In genomic region chr8:84703466-84704249, GRCm38 (mm10) we compare ENCODE assay signal across 8 mouse cellular contexts. TPM values are rescaled to one million over a fixed set of nuclear protein-coding genes. Genes with fewer than 3 reads are reported as not detected.
DNase-seq lines count a peak whose midpoint lies in the region; ATAC-seq and TF ChIP-seq lines count a peak whose summit lies in the region.

No protein-coding gene starts in this region.

- intact Hi-C loops in heart, adult 2 months (cut with DNase I): no loop called here

- H3K36me3 ChIP-seq in heart, adult 2 months (ENCODE audit: control insufficient read depth, insufficient read depth, low read length): no peaks in the 10 kb centered on the region
- peaks cover 10% of the 10 kb centered on the region for H3K36me3 ChIP-seq in ES-Bruce4 (ENCODE audit: control insufficient read depth, insufficient read depth, low read length, poor library complexity, severe bottlenecking)
- H3K36me3 ChIP-seq in forebrain, postnatal 0 days (ENCODE audit: insufficient read depth): peaks cover 12% of the 10 kb centered on the region
- H3K36me3 ChIP-seq in liver, embryonic 11.5 days (ENCODE audit: control insufficient read depth, insufficient read depth, low read length): peaks cover 10% of the 10 kb centered on the region
- peaks cover 12% of the 10 kb centered on the region for H3K36me3 ChIP-seq in neural tube, embryonic 15.5 days

- ATAC-seq in forebrain, postnatal 0 days: no peak
- ATAC-seq in liver, embryonic 11.5 days (replicated peaks; ENCODE audit: low FRiP score): no peak
- ATAC-seq in neural tube, embryonic 15.5 days (ENCODE audit: low FRiP score): no peak

- peak overlapping the region; percentile 51; the same call in 1 of the 2 replicates for H3K4me2 ChIP-seq in forebrain, postnatal 0 days (ENCODE audit: low read depth)
- H3K4me2 ChIP-seq in liver, embryonic 11.5 days: peak overlapping the region; percentile 74
- H3K4me2 ChIP-seq in neural tube, embryonic 15.5 days: peak overlapping the region; percentile 48

- H3K79me2 ChIP-seq in heart, adult 2 months (replicated peaks; ENCODE audit: control insufficient read depth, insufficient read depth, low read length): no peaks in the 10 kb centered on the region

- H3K9ac ChIP-seq in heart, adult 2 months (ENCODE audit: low read depth, low read length): peak overlapping the region; percentile 77
- H3K9ac ChIP-seq in ES-Bruce4 (ENCODE audit: low read depth, poor library complexity, severe bottlenecking): peak overlapping the region; percentile 38
- peak overlapping the region; percentile 33; the same call in 1 of the 2 replicates for H3K9ac ChIP-seq in forebrain, postnatal 0 days
- H3K9ac ChIP-seq in liver, embryonic 11.5 days (ENCODE audit: low read depth, low read length): peak overlapping the region; percentile 94
- no peak overlapping the region for H3K9ac ChIP-seq in neural tube, embryonic 15.5 days (replicated peaks)

- H3K27ac ChIP-seq in heart, adult 2 months: peak overlapping the region; percentile 90
- H3K27ac ChIP-seq in ES-Bruce4 (ENCODE audit: insufficient read depth, low read length): no peak overlapping the region
- H3K27ac ChIP-seq in forebrain, postnatal 0 days (ENCODE audit: low read depth, low read length): peak overlapping the region; percentile 90
- H3K27ac ChIP-seq in liver, embryonic 11.5 days (ENCODE audit: low read depth, low read length): peak overlapping the region; percentile 94
- peak overlapping the region; percentile 72; the same call in 1 of the 2 replicates for H3K27ac ChIP-seq in neural tube, embryonic 15.5 days (replicated peaks)

- no peaks in the 10 kb centered on the region for H3K9me3 ChIP-seq in ES-Bruce4 (replicated peaks; ENCODE audit: control insufficient read depth, insufficient read depth, low read length, poor library complexity, severe bottlenecking)
- H3K9me3 ChIP-seq in forebrain, postnatal 0 days (ENCODE audit: low read length): no peaks in the 10 kb centered on the region
- no peaks in the 10 kb centered on the region for H3K9me3 ChIP-seq in liver, embryonic 11.5 days (ENCODE audit: control insufficient read depth, low read length)
- no peaks in the 10 kb centered on the region for H3K9me3 ChIP-seq in neural tube, embryonic 15.5 days (replicated peaks)

- TF ChIP-seq CTCF in heart, adult 2 months (IDR thresholded peaks at IDR 0.05): no peak
- no peak for TF ChIP-seq CTCF in ES-Bruce4 (IDR thresholded peaks at IDR 0.05; ENCODE audit: low read depth, low read length)
- TF ChIP-seq CTCF in forebrain, postnatal 0 days (IDR thresholded peaks at IDR 0.05; ENCODE audit: low read depth): peak; percentile 11; the same call in 1 of the 2 replicates

- H3K27me3 ChIP-seq in heart, adult 2 months (ENCODE audit: control insufficient read depth, insufficient read depth, low read length): no peaks in the 10 kb centered on the region
- peaks cover 22% of the 10 kb centered on the region for H3K27me3 ChIP-seq in ES-Bruce4 (ENCODE audit: control insufficient read depth, insufficient read depth, low read length, poor library complexity, severe bottlenecking)
- 0 out of 2 replicates have a peak, but pooled peaks cover 11% of the 10 kb centered on the region for H3K27me3 ChIP-seq in forebrain, postnatal 0 days (ENCODE audit: insufficient read depth, low read length)
- H3K27me3 ChIP-seq in liver, embryonic 11.5 days (replicated peaks; ENCODE audit: control insufficient read depth, insufficient read depth, low read length): peaks cover 37% of the 10 kb centered on the region
- peaks cover 53% of the 10 kb centered on the region for H3K27me3 ChIP-seq in neural tube, embryonic 15.5 days (replicated peaks)

- peak overlapping the region; percentile 56 for H3K4me3 ChIP-seq in heart, adult 2 months
- peak overlapping the region; percentile 35 for H3K4me3 ChIP-seq in ES-Bruce4 (ENCODE audit: low read depth, low read length)
- no peak overlapping the region for H3K4me3 ChIP-seq in forebrain, postnatal 0 days (ENCODE audit: low read depth, low read length)
- H3K4me3 ChIP-seq in liver, embryonic 11.5 days (ENCODE audit: low read depth, low read length): peak overlapping the region; percentile 66
- no peak overlapping the region for H3K4me3 ChIP-seq in neural tube, embryonic 15.5 days (replicated peaks)

- 34% methylated on average over 38 of the region's 38 CpGs for WGBS in heart, adult 2 months
- 19% methylated on average over 38 of the region's 38 CpGs for WGBS in forebrain, postnatal 0 days
- WGBS in liver, embryonic 11.5 days: 4% methylated on average over 38 of the region's 38 CpGs
- 12% methylated on average over 38 of the region's 38 CpGs for WGBS in neural tube, embryonic 15.5 days

- no peak for TF ChIP-seq POLR2A in heart, adult 2 months (IDR thresholded peaks at IDR 0.05; ENCODE audit: insufficient read depth, low read depth, low read length)
- TF ChIP-seq POLR2A in ES-Bruce4 (IDR thresholded peaks at IDR 0.05; ENCODE audit: insufficient read depth, low read length): no peak

- peaks cover 19% of the 10 kb centered on the region for H3K4me1 ChIP-seq in heart, adult 2 months (ENCODE audit: control insufficient read depth, insufficient read depth, low read length)
- H3K4me1 ChIP-seq in ES-Bruce4 (ENCODE audit: control insufficient read depth, insufficient read depth, low read length): no peaks in the 10 kb centered on the region
- peaks cover 12% of the 10 kb centered on the region for H3K4me1 ChIP-seq in forebrain, postnatal 0 days (ENCODE audit: insufficient read depth)
- peaks cover 75% of the 10 kb centered on the region for H3K4me1 ChIP-seq in liver, embryonic 11.5 days (replicated peaks; ENCODE audit: control insufficient read depth, insufficient read depth, low read length)
- H3K4me1 ChIP-seq in neural tube, embryonic 15.5 days: peaks cover 54% of the 10 kb centered on the region

- DNase-seq in heart, adult 2 months: peak; percentile 50 to 54
- DNase-seq in heart, adult 8-10 months (ENCODE audit: low spot score): no peak
- DNase-seq in forebrain, postnatal 0 days: peak; percentile 37
- DNase-seq in liver, embryonic 11.5 days (ENCODE audit: low spot score): peak; percentile 64
- DNase-seq in adrenal gland, adult (ENCODE audit: inconsistent age in 2 of 2, low spot score in 1 of 2): no peak
- DNase-seq in right cerebral cortex, postnatal 25 days: no peak

- no peak for TF ChIP-seq EP300 in heart, adult 2 months (IDR thresholded peaks at IDR 0.05; ENCODE audit: insufficient read depth, low read depth, low read length)
- TF ChIP-seq EP300 in ES-Bruce4 (IDR thresholded peaks at IDR 0.05; ENCODE audit: insufficient read depth, low read depth, low read length): no peak

RNA-seq across cellular contexts. Expression of gene Lyl1, which starts 2.4 kb away (rescaled TPM):
- 1 to 10 TPM; 3.0 to 3.7 TPM for total RNA-seq in heart, adult 2 months (2021)
- polyA plus RNA-seq in heart, adult 2 months (2012; rRNA removed): 4.0 and 7.7 TPM in 2 replicates
- total RNA-seq in heart, adult 8-10 months (2022): 1 to 10 TPM; 3.5 to 4.8 (median 4.3) TPM
- not detected in 2 replicates for polyA plus RNA-seq in ES-Bruce4 (2011; ENCODE audit: insufficient read depth, insufficient read length, low read depth, missing spikeins)
- total RNA-seq in forebrain, postnatal 0 days (2014; rRNA removed): 2.2 and 2.7 TPM in 2 replicates
- polyA plus RNA-seq in forebrain, postnatal 0 days (2015; fragmentation: Nextera tagmentation; extraction: Ambion mirVana): 2.4 and 2.5 TPM in 2 replicates
- polyA plus RNA-seq in liver, embryonic 11.5 days (2014; fragmentation: Nextera tagmentation; extraction: Ambion mirVana): 67.9 and 68.6 TPM in 2 replicates
- 3.1 and 6.1 TPM in 2 replicates for polyA plus RNA-seq in neural tube, embryonic 15.5 days (2015; fragmentation: Nextera tagmentation; extraction: Ambion mirVana)

RNA-seq across cellular contexts. Expression of gene Nacc1, which starts 16.0 kb away (rescaled TPM):
- 10 to 100 TPM; 30.5 to 31.0 TPM for total RNA-seq in heart, adult 2 months (2021)
- polyA plus RNA-seq in heart, adult 2 months (2012; rRNA removed): 45.3 and 50.5 TPM in 2 replicates
- 10 to 100 TPM; 26.7 to 36.0 (median 33.4) TPM for total RNA-seq in heart, adult 8-10 months (2022)
- 89.7 and 97.9 TPM in 2 replicates for polyA plus RNA-seq in ES-Bruce4 (2011; ENCODE audit: insufficient read depth, insufficient read length, low read depth, missing spikeins)
- 65.9 and 78.2 TPM in 2 replicates for total RNA-seq in forebrain, postnatal 0 days (2014; rRNA removed)
- polyA plus RNA-seq in forebrain, postnatal 0 days (2015; fragmentation: Nextera tagmentation; extraction: Ambion mirVana): 14.6 and 14.7 TPM in 2 replicates
- 23.0 and 25.2 TPM in 2 replicates for polyA plus RNA-seq in liver, embryonic 11.5 days (2014; fragmentation: Nextera tagmentation; extraction: Ambion mirVana)
- 12.3 and 14.1 TPM in 2 replicates for polyA plus RNA-seq in neural tube, embryonic 15.5 days (2015; fragmentation: Nextera tagmentation; extraction: Ambion mirVana)

RNA-seq across cellular contexts. Expression of gene Trmt1, which starts 17.6 kb away (rescaled TPM):
- total RNA-seq in heart, adult 2 months (2021): 10 to 100 TPM; 32.0 to 37.4 TPM
- 39.9 and 50.8 TPM in 2 replicates for polyA plus RNA-seq in heart, adult 2 months (2012; rRNA removed)
- total RNA-seq in heart, adult 8-10 months (2022): 10 to 100 TPM; 30.9 to 41.7 (median 38.5) TPM
- polyA plus RNA-seq in ES-Bruce4 (2011; ENCODE audit: insufficient read depth, insufficient read length, low read depth, missing spikeins): 77.6 and 79.8 TPM in 2 replicates
- 89.5 and 94.8 TPM in 2 replicates for total RNA-seq in forebrain, postnatal 0 days (2014; rRNA removed)
- 59.8 and 67.5 TPM in 2 replicates for polyA plus RNA-seq in forebrain, postnatal 0 days (2015; fragmentation: Nextera tagmentation; extraction: Ambion mirVana)
- 94.1 and 95.6 TPM in 2 replicates for polyA plus RNA-seq in liver, embryonic 11.5 days (2014; fragmentation: Nextera tagmentation; extraction: Ambion mirVana)
- polyA plus RNA-seq in neural tube, embryonic 15.5 days (2015; fragmentation: Nextera tagmentation; extraction: Ambion mirVana): 66.7 and 75.1 TPM in 2 replicates

RNA-seq across cellular contexts. Expression of gene G430095P16Rik, which starts 19.1 kb away (rescaled TPM):
- under 1 TPM in 1 of 2 experiments, not detected in 1; 0.55 TPM for total RNA-seq in heart, adult 2 months (2021)
- polyA plus RNA-seq in heart, adult 2 months (2012; rRNA removed): 0.70 TPM in 1 of 2 replicates, not detected in the other
- total RNA-seq in heart, adult 8-10 months (2022): under 1 TPM in 1 of 4 experiments, not detected in 3; 0.66 TPM
- polyA plus RNA-seq in ES-Bruce4 (2011; ENCODE audit: insufficient read depth, insufficient read length, low read depth, missing spikeins): not detected in 2 replicates
- not detected in 2 replicates for total RNA-seq in forebrain, postnatal 0 days (2014; rRNA removed)
- polyA plus RNA-seq in forebrain, postnatal 0 days (2015; fragmentation: Nextera tagmentation; extraction: Ambion mirVana): 0.56 and 1.0 TPM in 2 replicates
- polyA plus RNA-seq in liver, embryonic 11.5 days (2014; fragmentation: Nextera tagmentation; extraction: Ambion mirVana): 11.8 and 12.3 TPM in 2 replicates
- 1.4 and 1.8 TPM in 2 replicates for polyA plus RNA-seq in neural tube, embryonic 15.5 days (2015; fragmentation: Nextera tagmentation; extraction: Ambion mirVana)

RNA-seq across cellular contexts. Expression of gene Ier2, which starts 41.0 kb away (rescaled TPM):
- 10 to 100 TPM; 11.8 to 13.0 TPM for total RNA-seq in heart, adult 2 months (2021)
- polyA plus RNA-seq in heart, adult 2 months (2012; rRNA removed): 6.8 and 8.1 TPM in 2 replicates
- 10 to 100 TPM; 12.8 to 26.9 (median 17.4) TPM for total RNA-seq in heart, adult 8-10 months (2022)
- 42.8 and 44.8 TPM in 2 replicates for polyA plus RNA-seq in ES-Bruce4 (2011; ENCODE audit: insufficient read depth, insufficient read length, low read depth, missing spikeins)
- total RNA-seq in forebrain, postnatal 0 days (2014; rRNA removed): 4.8 and 8.5 TPM in 2 replicates
- polyA plus RNA-seq in forebrain, postnatal 0 days (2015; fragmentation: Nextera tagmentation; extraction: Ambion mirVana): 19.3 and 22.7 TPM in 2 replicates
- polyA plus RNA-seq in liver, embryonic 11.5 days (2014; fragmentation: Nextera tagmentation; extraction: Ambion mirVana): 46.5 and 50.1 TPM in 2 replicates
- 20.3 and 33.1 TPM in 2 replicates for polyA plus RNA-seq in neural tube, embryonic 15.5 days (2015; fragmentation: Nextera tagmentation; extraction: Ambion mirVana)

Comparison
In these comparisons a context has a peak if more than half of its experiments do, and no peak if none do; other contexts are left out.
1. DNase-seq: peak in heart, adult 2 months (2 of 2), forebrain, postnatal 0 days (single experiment) and liver, embryonic 11.5 days (single experiment); none in heart, adult 8-10 months (single experiment), adrenal gland, adult (0 of 2) and right cerebral cortex, postnatal 25 days (single experiment).
2. H3K4me3 ChIP-seq: peak in heart, adult 2 months (single experiment), ES-Bruce4 (single experiment) and liver, embryonic 11.5 days (single experiment); none in forebrain, postnatal 0 days (single experiment) and neural tube, embryonic 15.5 days (single experiment).
3. Peak in every context shown above with its lines, with median percentiles within 50 percentile points of each other: H3K4me2 ChIP-seq.